Mouse (Mus musculus) erythroblast, embryonic 14.5 days (primary cell): Measurements from ENCODE around the gene Ntrk1.

Source experiments
- GATA1 ChIP-seq: IDR thresholded peaks from 2 replicates; pipeline ENCODE4 v1.6.1; 2012; ENCODE audit warnings: low read length, inconsistent platforms, mixed read lengths
- TAL1 ChIP-seq: IDR thresholded peaks from 3 replicates; pipeline ENCODE4 v1.6.1; 2012; ENCODE audit warnings: low read length, inconsistent platforms, mixed read lengths

DNA sequence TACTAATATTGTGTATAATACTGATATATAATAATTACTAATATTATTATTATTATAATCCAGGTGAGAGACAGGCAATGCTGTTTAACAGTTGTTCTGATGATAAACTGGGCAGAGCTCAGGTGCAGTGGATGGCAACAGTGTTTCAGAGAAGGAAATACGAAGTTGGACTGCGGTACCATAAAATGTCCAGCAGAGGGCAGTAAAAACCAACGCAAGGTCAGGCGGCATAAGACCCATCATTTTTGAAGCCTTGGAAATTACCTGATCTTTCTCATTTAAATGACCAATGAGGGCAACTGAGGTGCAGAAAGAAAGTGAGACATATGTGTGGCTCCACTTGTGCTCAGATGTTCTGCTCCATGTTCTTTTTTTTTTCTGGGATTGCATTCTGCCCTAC, 24.7 kb downstream of the Ntrk1 start:
- TF ChIP-seq TAL1: no peak
- TF ChIP-seq GATA1: no peak
